Mouse (Mus musculus) thymus, postnatal 14 days (tissue): ENCODE results near the gene Coro1b.

Source experiments
- DNase-seq: peaks from one replicate; pipeline ENCODE4 v3.0.0; 2021

Gene Coro1b

GRCm38 (mm10) chr19:4162646-4163542 is 14.5 kb downstream of the Coro1b start, which contains the start of gene Rps6kb2:
Gene Rps6kb2, minus strand, starts transcription at chr19:4163354.
- DNase-seq: peak; percentile 94

GRCm38 (mm10) chr19:4163543-4163887 is 15.1 kb downstream of the Coro1b start:
- DNase-seq: no peak

GRCm38 (mm10) chr19:4164100-4164499 is 15.7 kb downstream of the Coro1b start:
- no peak for DNase-seq

- DNase-seq: no peak
Measured at GRCm38 (mm10) chr19:4164721-4165120, 16.3 kb downstream of the Coro1b start.

GRCm38 (mm10) chr19:4166678-4167476 is 18.5 kb downstream of the Coro1b start:
- DNase-seq: no peak

GRCm38 (mm10) chr19:4169378-4169784 is 21.0 kb downstream of the Coro1b start:
- DNase-seq: peak; percentile 100

- DNase-seq: no peak
Measured at GRCm38 (mm10) chr19:4169810-4170209, 21.4 kb downstream of the Coro1b start.

GRCm38 (mm10) chr19:4170723-4171392 is 22.4 kb downstream of the Coro1b start:
- DNase-seq: peak; percentile 11

- peak; percentile 29 for DNase-seq
Measured at GRCm38 (mm10) chr19:4171393-4172290, 23.2 kb downstream of the Coro1b start.

- no peak for DNase-seq
Measured at GRCm38 (mm10) chr19:4172925-4173324, 24.5 kb downstream of the Coro1b start.

- DNase-seq: no peak
Measured at GRCm38 (mm10) chr19:4175368-4175947, 27.0 kb downstream of the Coro1b start, which contains the start of gene Carns1. Gene Carns1, minus strand, starts transcription at chr19:4175479.

- no peak for DNase-seq
Measured at GRCm38 (mm10) chr19:4180411-4180810, 32.0 kb downstream of the Coro1b start.

GRCm38 (mm10) chr19:4181892-4182291 is 33.5 kb downstream of the Coro1b start:
- peak; percentile 56 for DNase-seq

- no peak for DNase-seq
Measured at GRCm38 (mm10) chr19:4183689-4184088, 35.3 kb downstream of the Coro1b start.

- DNase-seq: peak; percentile 90
Measured at GRCm38 (mm10) chr19:4184976-4185975, 36.9 kb downstream of the Coro1b start.

- DNase-seq: no peak
Measured at GRCm38 (mm10) chr19:4187303-4187702, 38.9 kb downstream of the Coro1b start.

- peak; percentile 61 for DNase-seq
Measured at GRCm38 (mm10) chr19:4189051-4189620, 40.7 kb downstream of the Coro1b start.

GRCm38 (mm10) chr19:4190831-4191334 is 42.5 kb downstream of the Coro1b start, which contains the start of gene Tbc1d10c:
Gene Tbc1d10c, minus strand, starts transcription at chr19:4191284.
- DNase-seq: peak; percentile 94

GRCm38 (mm10) chr19:4191528-4192250 is 43.3 kb downstream of the Coro1b start, which contains the start of gene Ppp1ca:
Gene Ppp1ca, plus strand, starts transcription at chr19:4192065.
- peak; percentile 99 for DNase-seq
